Mouse (Mus musculus) hindbrain, postnatal 0 days (tissue): Measurements from ENCODE around the gene Dmrt2. TPM values are rescaled to one million over a fixed set of nuclear protein-coding genes. Genes with fewer than 3 reads are reported as not detected.

ENCODE experiments used
- ATAC-seq: fragments of 200-750 bp; cut with Nextera tagmentation; 2 replicates; pipeline ENCODE4 v1.8.0; 2017; ENCODE audit warnings: mild to moderate bottlenecking, moderate TSS enrichment, moderate library complexity
- DNase-seq: peaks from one replicate; pipeline ENCODE4 v3.0.0-alpha.2; 2015; ENCODE audit warnings: low spot score
- H3K27ac ChIP-seq: fragments of 300-500 bp; sonication (generic); 2 replicates; pipeline ENCODE4 v1.5.1; 2014; ENCODE audit warnings: mild to moderate bottlenecking
- H3K27me3 ChIP-seq: fragments of 300-500 bp; sonication (generic); 2 replicates; pipeline ENCODE4 v1.6.1; 2014; ENCODE audit warnings: low read length, mixed read lengths; ENCODE audit not compliant: insufficient read depth
- H3K36me3 ChIP-seq: fragments of 300-500 bp; sonication (generic); 2 replicates; pipeline ENCODE4 v1.6.1; 2014; ENCODE audit warnings: low read length, mixed read lengths; ENCODE audit not compliant: insufficient read depth
- H3K4me1 ChIP-seq: fragments of 300-500 bp; sonication (generic); 2 replicates; pipeline ENCODE4 v1.6.1; 2014; ENCODE audit warnings: antibody characterized with exemption, low read length, mixed read lengths; ENCODE audit not compliant: insufficient read depth
- H3K4me2 ChIP-seq: fragments of 300-500 bp; sonication (generic); 2 replicates; pipeline ENCODE4 v1.6.1; 2014; ENCODE audit warnings: low read depth, mild to moderate bottlenecking, low read length, moderate library complexity, mixed read lengths
- H3K4me3 ChIP-seq: fragments of 300-500 bp; sonication (generic); 2 replicates; pipeline ENCODE4 v1.5.1; 2014; ENCODE audit warnings: low read length
- H3K9ac ChIP-seq: fragments of 300-500 bp; sonication (generic); replicated peaks from 2 replicates; pipeline ENCODE4 v1.6.1; 2014; ENCODE audit warnings: mild to moderate bottlenecking, low read length, moderate library complexity, mixed read lengths
- H3K9me3 ChIP-seq: fragments of 300-500 bp; sonication (generic); 2 replicates; pipeline ENCODE4 v1.6.1; 2016; ENCODE audit warnings: low read length, mixed read lengths
- CTCF ChIP-seq: IDR thresholded peaks from 2 replicates; pipeline ENCODE4 v1.5.1; 2016; ENCODE audit warnings: antibody characterized with exemption, control low read depth, low read depth
- WGBS: fragments of 180-500 bp; shearing (Covaris S2); extraction: QIAGEN DNeasy Blood & Tissue Kit; methylation state at CpG from one replicate; pipeline ENCODE4 v1.1.7; 2014; 5-methylcytosine and 5-hydroxymethylcytosine counted together
- polyA plus RNA-seq: library from polyadenylated mRNA; unstranded; fragments of >200 nt; fragmentation: Nextera tagmentation; extraction: Ambion mirVana; gene quantifications from 2 replicates; pipeline ENCODE4 v1.2.1, GENCODE M21; 2015
- total RNA-seq: library from RNA; depleted of rRNA; stranded (reverse); fragments of >200 nt; gene quantifications from 2 replicates; pipeline ENCODE4 v1.2.3, GENCODE M21; 2014

The Dmrt2 gene
- total and polyA plus RNA-seq, 2 experiments from 2014 or later: not detected

- Histone ChIP-seq H3K4me2 (no peak overlapping the region), H3K27me3 (no peaks in the 10 kb centered on the region), H3K9ac (no peak overlapping the region), H3K4me3 (no peak overlapping the region), H3K36me3 (no peaks in the 10 kb centered on the region), H3K9me3 (no peaks in the 10 kb centered on the region), H3K27ac (no peak overlapping the region), H3K4me1 (no peaks in the 10 kb centered on the region)
- no peak for TF ChIP-seq CTCF
- DNase-seq (no peak), ATAC-seq (no peak)
- 69% methylated on average over 3 of the region's 3 CpGs for WGBS
Observed at GRCm38 (mm10) chr19:25647136-25647535, 25.1 kb upstream of the Dmrt2 start.

- ATAC-seq (no peak), DNase-seq (no peak)
- H3K4me2 ChIP-seq: no peak overlapping the region
- H3K36me3 ChIP-seq: no peaks in the 10 kb centered on the region
- H3K4me1 ChIP-seq: no peaks in the 10 kb centered on the region
- no peaks in the 10 kb centered on the region for H3K27me3 ChIP-seq
- H3K9me3 ChIP-seq: no peaks in the 10 kb centered on the region
- H3K4me3 ChIP-seq: no peak overlapping the region
- no peak for TF ChIP-seq CTCF
- WGBS: 66% methylated on average over 4 of the region's 4 CpGs
- no peak overlapping the region for H3K27ac ChIP-seq
- no peak overlapping the region for H3K9ac ChIP-seq
Observed at GRCm38 (mm10) chr19:25648701-25649100, 23.5 kb upstream of the Dmrt2 start.

GRCm38 (mm10) chr19:25650474-25650873 is 21.7 kb upstream of the Dmrt2 start:
- no peak for ATAC-seq
- no peak overlapping the region for H3K4me3 ChIP-seq
- no peak for TF ChIP-seq CTCF

GRCm38 (mm10) chr19:25652560-25652959 is 19.7 kb upstream of the Dmrt2 start:
- Histone ChIP-seq H3K9me3 (no peaks in the 10 kb centered on the region), H3K4me2 (no peak overlapping the region)
- WGBS: 65% methylated on average over 5 of the region's 5 CpGs

More at GRCm38 (mm10) chr19:25650474-25650873, 21.7 kb upstream of the Dmrt2 start:
- Histone ChIP-seq H3K9ac (no peak overlapping the region), H3K27me3 (no peaks in the 10 kb centered on the region), H3K4me2 (no peak overlapping the region), H3K9me3 (no peaks in the 10 kb centered on the region), H3K27ac (no peak overlapping the region), H3K4me1 (no peaks in the 10 kb centered on the region), H3K36me3 (no peaks in the 10 kb centered on the region)
- DNase-seq: no peak
- WGBS: 80% methylated on average over 10 of the region's 10 CpGs

GRCm38 (mm10) chr19:25654034-25654749 is 18.0 kb upstream of the Dmrt2 start:
- no peak for TF ChIP-seq CTCF
- ATAC-seq (no peak), DNase-seq (no peak)
- Histone ChIP-seq H3K4me1 (no peaks in the 10 kb centered on the region), H3K4me3 (no peak overlapping the region), H3K9me3 (no peaks in the 10 kb centered on the region), H3K36me3 (no peaks in the 10 kb centered on the region), H3K27me3 (no peaks in the 10 kb centered on the region), H3K27ac (no peak overlapping the region), H3K9ac (no peak overlapping the region), H3K4me2 (no peak overlapping the region)
- 56% methylated on average over 12 of the region's 12 CpGs for WGBS

More at GRCm38 (mm10) chr19:25652560-25652959, 19.7 kb upstream of the Dmrt2 start:
- no peak overlapping the region for H3K9ac ChIP-seq
- H3K4me1 ChIP-seq: no peaks in the 10 kb centered on the region
- H3K27ac ChIP-seq: no peak overlapping the region
- DNase-seq (no peak), ATAC-seq (no peak)
- no peaks in the 10 kb centered on the region for H3K27me3 ChIP-seq
- H3K4me3 ChIP-seq: no peak overlapping the region
- no peak for TF ChIP-seq CTCF
- H3K36me3 ChIP-seq: no peaks in the 10 kb centered on the region

- DNase-seq (no peak), ATAC-seq (no peak)
- no peaks in the 10 kb centered on the region for H3K36me3 ChIP-seq
- peaks cover 71% of the 10 kb centered on the region for H3K27me3 ChIP-seq
- H3K4me2 ChIP-seq: no peak overlapping the region
- no peak overlapping the region for H3K4me3 ChIP-seq
- peak; percentile 38 for TF ChIP-seq CTCF
- 3% methylated on average over 31 of the region's 31 CpGs for WGBS
- H3K9me3 ChIP-seq: no peaks in the 10 kb centered on the region
- no peak overlapping the region for H3K27ac ChIP-seq
- H3K4me1 ChIP-seq: no peaks in the 10 kb centered on the region
- no peak overlapping the region for H3K9ac ChIP-seq
Observed at GRCm38 (mm10) chr19:25665486-25666339, 6.5 kb upstream of the Dmrt2 start.

GRCm38 (mm10) chr19:25667836-25668235 is 4.4 kb upstream of the Dmrt2 start:
- H3K9ac ChIP-seq: no peak overlapping the region
- no peak overlapping the region for H3K27ac ChIP-seq
- H3K4me2 ChIP-seq: no peak overlapping the region
- no peak for TF ChIP-seq CTCF
- no peaks in the 10 kb centered on the region for H3K9me3 ChIP-seq
- H3K36me3 ChIP-seq: no peaks in the 10 kb centered on the region
- no peak overlapping the region for H3K4me3 ChIP-seq
- DNase-seq (no peak), ATAC-seq (no peak)
- peaks cover 83% of the 10 kb centered on the region for H3K27me3 ChIP-seq
- no peaks in the 10 kb centered on the region; the same call in 1 of the 2 replicates for H3K4me1 ChIP-seq
- WGBS: 17% methylated on average over 4 of the region's 4 CpGs
